Mouse (Mus musculus) subcutaneous adipose tissue, adult 2 months (tissue): ENCODE data around the gene Kif18b. TPM values are rescaled to one million over a fixed set of nuclear protein-coding genes. Genes with fewer than 3 reads are reported as not detected.

Experiments used
- polyA plus RNA-seq: library from polyadenylated mRNA; depleted of rRNA; stranded (reverse); fragments of >200 nt; gene quantifications from 2 replicates; pipeline ENCODE4 v1.2.3, GENCODE M21; 2012; ENCODE audit warnings: low replicate concordance; rRNA removed

Gene Kif18b
- 0.70 and 5.4 TPM in 2 replicates for polyA plus RNA-seq

DNA sequence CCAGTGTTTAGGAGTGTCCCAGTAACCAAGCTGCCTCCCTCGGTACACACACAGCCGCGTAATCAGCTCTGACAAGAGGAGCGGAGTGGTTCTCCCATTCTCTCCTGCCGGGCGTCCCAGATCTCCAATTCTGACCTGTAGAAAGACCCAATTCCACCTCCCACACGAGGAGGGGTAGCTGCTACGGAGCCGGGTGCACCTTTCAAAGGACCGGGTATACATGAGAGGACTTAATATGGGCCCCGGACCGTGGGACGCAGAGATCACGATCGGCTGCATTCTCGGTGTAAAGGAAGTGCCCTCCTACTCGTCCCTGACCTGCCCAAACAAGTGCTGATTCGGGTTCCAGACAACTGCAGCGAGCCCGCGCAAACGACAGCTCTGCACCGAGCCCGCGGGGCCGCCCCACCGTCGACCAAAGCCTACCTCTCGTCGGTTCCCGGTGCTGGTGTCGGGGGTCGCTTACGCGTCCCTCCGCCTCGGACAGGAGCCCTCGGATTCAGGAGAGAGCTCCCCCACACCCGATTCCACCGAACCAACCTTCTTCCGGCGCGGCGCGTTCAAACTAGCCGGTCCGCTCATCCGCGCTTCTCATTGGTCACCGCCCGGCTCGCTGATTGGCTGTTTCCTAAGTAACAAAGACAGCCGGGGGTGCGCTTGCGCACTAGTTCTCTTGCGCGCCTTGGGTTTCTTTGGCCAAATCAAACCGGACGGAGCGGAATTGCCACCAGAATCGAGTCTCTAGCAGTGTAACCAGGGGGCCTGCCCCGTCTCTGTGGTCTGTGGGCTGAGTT lies at the start of gene Kif18b:
Gene Kif18b (minus strand): TSS at position 568 of the 794 bp plus-strand sequence.

DNA sequence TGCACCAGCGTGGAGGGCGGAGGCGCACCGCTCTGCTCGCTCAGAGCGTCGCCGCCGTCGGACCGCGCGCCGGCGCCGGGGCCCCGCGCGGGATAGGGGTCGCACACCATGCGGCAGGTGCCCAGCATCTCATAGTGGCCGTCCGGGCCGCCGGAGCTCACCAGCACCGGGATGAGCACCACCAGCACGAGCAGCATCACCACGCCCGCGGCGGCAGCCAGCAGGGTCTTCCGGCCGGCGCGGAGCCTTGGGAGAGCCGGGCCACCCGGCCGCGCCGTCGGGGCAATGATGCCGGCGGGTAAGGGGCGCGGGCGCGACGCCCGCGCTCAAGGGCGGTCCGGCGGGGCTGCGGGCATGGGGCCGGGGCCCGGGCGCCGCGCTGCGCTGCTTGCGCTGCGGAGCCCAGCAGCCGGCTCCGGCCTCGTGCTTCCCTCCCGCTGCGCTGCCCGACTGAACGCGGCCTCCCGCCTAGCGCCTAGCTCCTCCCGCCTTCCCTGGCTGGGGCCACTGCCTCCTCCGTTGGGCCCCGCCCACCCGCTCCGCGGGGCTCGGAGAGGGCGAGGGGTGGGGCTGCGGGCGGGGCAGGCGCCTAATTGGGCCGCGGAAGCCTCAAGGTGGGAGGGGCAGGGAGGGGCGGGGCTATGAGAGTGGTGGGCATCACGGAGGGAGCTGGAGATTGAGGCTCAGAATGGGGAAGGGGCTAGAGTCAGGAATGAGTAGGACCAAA lies 21.5 kb upstream of the Kif18b start, which contains the start of gene C1ql1:
Gene C1ql1 (minus strand): TSS at position 424 of the 727 bp plus-strand sequence.

DNA sequence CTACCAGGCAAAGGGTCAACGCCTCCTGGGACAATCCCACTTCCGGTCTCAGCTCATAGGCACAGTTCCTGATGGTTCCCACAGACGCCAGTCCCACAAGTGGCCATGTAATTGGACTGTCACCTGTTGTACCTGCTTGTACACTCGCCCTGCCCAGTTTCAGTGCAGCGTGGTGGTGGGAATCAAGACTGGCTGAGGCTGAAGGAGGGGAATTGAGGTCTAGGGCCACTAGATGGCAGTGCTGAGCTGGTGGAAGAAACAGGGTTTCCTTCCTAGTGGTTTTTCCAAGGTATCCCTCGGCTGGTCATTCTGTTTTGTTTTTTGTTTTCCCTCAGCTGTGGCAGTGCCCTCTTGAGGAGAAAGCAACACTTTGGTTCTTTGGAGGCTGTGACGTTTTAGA lies 24.2 kb downstream of the Kif18b start, which contains the start of gene Gfap:
Gene Gfap (minus strand): TSS at position 150 of the 400 bp plus-strand sequence.

DNA sequence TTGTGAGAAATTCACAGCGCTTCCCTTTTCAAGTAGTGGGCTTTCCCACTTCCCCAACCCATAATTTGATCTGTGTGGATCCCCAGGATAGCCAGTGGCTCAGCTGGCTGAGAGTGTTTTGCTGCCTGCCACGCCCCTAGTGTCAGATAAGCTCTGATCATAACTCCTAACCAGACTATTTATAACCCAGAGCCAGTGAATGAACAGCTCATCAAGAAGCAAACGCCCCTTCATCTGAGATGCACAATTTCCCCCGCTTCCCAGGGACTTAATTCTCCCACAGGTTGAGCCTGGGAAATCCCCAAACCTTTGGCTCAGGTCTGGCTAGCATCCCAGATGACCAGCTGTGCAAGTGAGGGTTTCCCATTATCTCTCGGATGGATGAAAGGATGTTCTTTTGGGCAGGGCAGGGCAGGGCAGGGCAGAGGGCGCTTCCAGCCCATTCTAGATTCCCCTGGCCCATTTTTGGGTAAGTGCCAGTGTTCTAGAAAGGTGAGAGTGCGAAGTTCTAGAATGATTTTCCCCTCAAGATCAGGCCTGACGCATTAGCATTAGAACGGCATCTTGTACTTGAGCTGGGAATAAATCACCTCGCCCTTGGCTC lies 40.2 kb downstream of the Kif18b start, which contains the start of gene Fam187a:
Gene Fam187a (plus strand): TSS at position 554 of the 604 bp plus-strand sequence.

DNA sequence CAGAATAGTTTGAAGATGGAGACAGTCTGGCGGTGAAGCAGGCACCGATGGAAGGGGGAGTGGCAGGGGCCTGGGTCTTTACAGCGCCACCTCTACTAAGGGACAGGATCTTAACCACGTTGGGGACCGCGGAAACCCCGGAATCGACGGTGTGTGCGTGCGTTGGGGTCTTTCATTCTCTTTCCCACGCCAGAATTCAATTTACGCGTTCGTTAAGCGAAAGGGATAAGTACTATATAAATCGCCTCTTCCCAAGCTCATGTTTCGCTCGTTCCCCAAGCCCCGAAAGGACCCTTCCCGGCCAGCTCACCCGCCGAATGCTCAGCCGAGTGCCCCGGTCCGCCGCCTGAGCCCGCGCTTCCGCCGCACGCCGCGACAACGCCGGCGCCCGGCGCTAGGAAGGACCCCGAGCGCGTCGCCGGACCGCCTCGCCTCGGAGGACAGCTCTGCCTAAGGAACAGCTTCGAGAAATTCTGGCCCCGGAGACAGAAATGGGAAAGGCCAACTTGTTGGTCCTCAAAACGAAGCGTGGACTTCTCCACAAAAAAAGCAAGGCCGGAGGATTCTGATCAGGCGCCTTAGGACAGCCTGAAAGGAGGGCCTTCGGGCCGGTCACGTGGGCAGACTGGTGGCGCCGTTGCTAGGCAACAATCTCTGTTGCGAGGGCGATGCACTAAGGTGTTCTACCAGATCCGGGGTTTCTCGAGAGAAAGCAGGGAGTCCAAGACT lies 44.2 kb downstream of the Kif18b start, which contains the start of the genes Eftud2 and Ccdc103:
Gene Eftud2 (minus strand): TSS at position 401 of the 729 bp plus-strand sequence.
Gene Ccdc103 (plus strand): TSS at position 620 of the 729 bp plus-strand sequence.

Other genes starting within 250 kb of the Kif18b start
- gene Ccdc43, start 227.3 kb downstream of the Kif18b start, polyA plus RNA-seq = 9.4 and 9.5 TPM in 2 replicates
- 4.0 and 13.2 TPM in 2 replicates for gene Adam11, start 163.7 kb downstream of the Kif18b start, polyA plus RNA-seq
- gene Gjc1, start 105.4 kb downstream of the Kif18b start, polyA plus RNA-seq = 26.2 and 29.0 TPM in 2 replicates
- gene Higd1b, start 89.3 kb downstream of the Kif18b start, polyA plus RNA-seq = 18.1 and 21.9 TPM in 2 replicates
- 68.8 and 102 TPM in 2 replicates for gene Eftud2, start 44.1 kb downstream of the Kif18b start, polyA plus RNA-seq
- 0.10 and 0.22 TPM in 2 replicates for gene Ccdc103, start 43.9 kb downstream of the Kif18b start, polyA plus RNA-seq
- not detected in 2 replicates for gene Fam187a, start 40.0 kb downstream of the Kif18b start, polyA plus RNA-seq
- gene Gfap, start 24.2 kb downstream of the Kif18b start, polyA plus RNA-seq = 0.06 and 2.0 TPM in 2 replicates
- gene C1ql1, start 21.6 kb upstream of the Kif18b start, polyA plus RNA-seq = 1.4 TPM in 1 of 2 replicates, not detected in the other
- 62.6 and 79.6 TPM in 2 replicates for gene Nmt1, start 103.1 kb upstream of the Kif18b start, polyA plus RNA-seq
- 73.9 and 113 TPM in 2 replicates for gene Dcakd, start 103.2 kb upstream of the Kif18b start, polyA plus RNA-seq
- 17.3 and 39.0 TPM in 2 replicates for gene Plcd3, start 176.5 kb upstream of the Kif18b start, polyA plus RNA-seq
- 112 and 241 TPM in 2 replicates for gene Acbd4, start 176.6 kb upstream of the Kif18b start, polyA plus RNA-seq
- gene Hexim1, start 191.1 kb upstream of the Kif18b start, polyA plus RNA-seq = 19.2 and 30.7 TPM in 2 replicates
- gene Hexim2, start 207.3 kb upstream of the Kif18b start, polyA plus RNA-seq = 6.4 and 7.4 TPM in 2 replicates
- 15.2 and 22.9 TPM in 2 replicates for gene Fmnl1, start 246.0 kb upstream of the Kif18b start, polyA plus RNA-seq